Mouse (Mus musculus): ENCODE measurements around the gene Rab40c. TPM values are rescaled to one million over a fixed set of nuclear protein-coding genes. Genes with fewer than 3 reads are reported as not detected.

The Rab40c gene
- total and polyA plus RNA-seq, 2 experiments = 6.1 to 24.1 TPM

GRCm38 (mm10) chr17:25893975-25894617 lies 25.4 kb downstream of the Rab40c start:
- Histone ChIP-seq H3K36me3 (ENCODE audit: control insufficient read depth, insufficient read depth, low read length) (peaks cover 6% of the 10 kb centered on the region; the same call in 1 of the 2 replicates), H3K4me1 (ENCODE audit: control insufficient read depth, insufficient read depth, low read length) (no peaks in the 10 kb centered on the region; the same call in 1 of the 2 replicates), H3K27me3 (ENCODE audit: control insufficient read depth, insufficient read depth, low read length) (no peaks in the 10 kb centered on the region), H3K79me2 (ENCODE audit: control insufficient read depth, insufficient read depth, low read length) (peaks cover 10% of the 10 kb centered on the region; the same call in 1 of the 2 replicates), H3K4me3 (ENCODE audit: insufficient read depth, low read depth, low read length) (no peak overlapping the region), H3K27ac (replicated peaks; ENCODE audit: insufficient read depth, low read depth, low read length) (no peak overlapping the region), H3K9ac (ENCODE audit: low read depth, low read length) (no peak overlapping the region)
- WGBS = 42% methylated on average over 2 of the region's 2 CpGs
- TF ChIP-seq CTCF (IDR thresholded peaks at IDR 0.05; ENCODE audit: low read depth, low read length) (peak; percentile 99), POLR2A (IDR thresholded peaks at IDR 0.05; ENCODE audit: extremely low read depth, insufficient read depth, low read length) (no peak)
- DNase-seq (ENCODE audit: extremely low read depth, low read depth, low spot score) = peak; percentile 55

- Histone ChIP-seq H3K4me3 (ENCODE audit: insufficient read depth, low read depth, low read length) (no peak overlapping the region), H3K27ac (replicated peaks; ENCODE audit: insufficient read depth, low read depth, low read length) (no peak overlapping the region), H3K79me2 (ENCODE audit: control insufficient read depth, insufficient read depth, low read length) (peaks cover 6% of the 10 kb centered on the region; the same call in 1 of the 2 replicates), H3K9ac (ENCODE audit: low read depth, low read length) (no peak overlapping the region), H3K4me1 (ENCODE audit: control insufficient read depth, insufficient read depth, low read length) (peaks cover 9% of the 10 kb centered on the region), H3K27me3 (ENCODE audit: control insufficient read depth, insufficient read depth, low read length) (no peaks in the 10 kb centered on the region), H3K36me3 (ENCODE audit: control insufficient read depth, insufficient read depth, low read length) (peaks cover 12% of the 10 kb centered on the region; the same call in 1 of the 2 replicates)
- TF ChIP-seq POLR2A (IDR thresholded peaks at IDR 0.05; ENCODE audit: extremely low read depth, insufficient read depth, low read length) (no peak), CTCF (IDR thresholded peaks at IDR 0.05; ENCODE audit: low read depth, low read length) (no peak)
- WGBS = 94% methylated on average over 3 of the region's 3 CpGs
- no peak for DNase-seq (ENCODE audit: extremely low read depth, low read depth, low spot score)
These were observed 30.7 kb downstream of the Rab40c start for GRCm38 (mm10) chr17:25888837-25889236.

GRCm38 (mm10) chr17:25887467-25887866 lies 32.1 kb downstream of the Rab40c start:
- H3K79me2 ChIP-seq (ENCODE audit: control insufficient read depth, insufficient read depth, low read length) = peaks cover 5% of the 10 kb centered on the region; the same call in 1 of the 2 replicates
- DNase-seq (ENCODE audit: extremely low read depth, low read depth, low spot score) = no peak
- 69% methylated on average over 10 of the region's 10 CpGs for WGBS
- TF ChIP-seq POLR2A (IDR thresholded peaks at IDR 0.05; ENCODE audit: extremely low read depth, insufficient read depth, low read length) (no peak), CTCF (IDR thresholded peaks at IDR 0.05; ENCODE audit: low read depth, low read length) (no peak)
- no peak overlapping the region for H3K9ac ChIP-seq (ENCODE audit: low read depth, low read length)
- peaks cover 13% of the 10 kb centered on the region; the same call in 1 of the 2 replicates for H3K36me3 ChIP-seq (ENCODE audit: control insufficient read depth, insufficient read depth, low read length)
- no peak overlapping the region for H3K4me3 ChIP-seq (ENCODE audit: insufficient read depth, low read depth, low read length)
- H3K27ac ChIP-seq (replicated peaks; ENCODE audit: insufficient read depth, low read depth, low read length) = 0 out of 2 replicates have a peak overlapping the region, but pooled peaks have one; percentile 21
- peaks cover 9% of the 10 kb centered on the region for H3K4me1 ChIP-seq (ENCODE audit: control insufficient read depth, insufficient read depth, low read length)
- H3K27me3 ChIP-seq (ENCODE audit: control insufficient read depth, insufficient read depth, low read length) = no peaks in the 10 kb centered on the region

GRCm38 (mm10) chr17:25886806-25887205 lies 32.7 kb downstream of the Rab40c start:
- TF ChIP-seq POLR2A (IDR thresholded peaks at IDR 0.05; ENCODE audit: extremely low read depth, insufficient read depth, low read length) (no peak), CTCF (IDR thresholded peaks at IDR 0.05; ENCODE audit: low read depth, low read length) (no peak)
- Histone ChIP-seq H3K79me2 (ENCODE audit: control insufficient read depth, insufficient read depth, low read length) (peaks cover 5% of the 10 kb centered on the region; the same call in 1 of the 2 replicates), H3K27ac (replicated peaks; ENCODE audit: insufficient read depth, low read depth, low read length) (peak overlapping the region; percentile 94), H3K4me1 (ENCODE audit: control insufficient read depth, insufficient read depth, low read length) (peaks cover 9% of the 10 kb centered on the region), H3K27me3 (ENCODE audit: control insufficient read depth, insufficient read depth, low read length) (no peaks in the 10 kb centered on the region), H3K9ac (ENCODE audit: low read depth, low read length) (peak overlapping the region; percentile 41; the same call in 1 of the 2 replicates), H3K36me3 (ENCODE audit: control insufficient read depth, insufficient read depth, low read length) (peaks cover 13% of the 10 kb centered on the region; the same call in 1 of the 2 replicates), H3K4me3 (ENCODE audit: insufficient read depth, low read depth, low read length) (no peak overlapping the region)
- peak; percentile 93 for DNase-seq (ENCODE audit: extremely low read depth, low read depth, low spot score)

GRCm38 (mm10) chr17:25885636-25886035 lies 33.9 kb downstream of the Rab40c start:
- H3K36me3 ChIP-seq (ENCODE audit: control insufficient read depth, insufficient read depth, low read length) = peaks cover 13% of the 10 kb centered on the region; the same call in 1 of the 2 replicates

GRCm38 (mm10) chr17:25883824-25884223 lies 35.7 kb downstream of the Rab40c start:
- H3K4me3 ChIP-seq (ENCODE audit: insufficient read depth, low read depth, low read length) = no peak overlapping the region
- peaks cover 7% of the 10 kb centered on the region; the same call in 1 of the 2 replicates for H3K36me3 ChIP-seq (ENCODE audit: control insufficient read depth, insufficient read depth, low read length)
- TF ChIP-seq POLR2A (IDR thresholded peaks at IDR 0.05; ENCODE audit: extremely low read depth, insufficient read depth, low read length) = no peak
- peak; percentile 31; the same call in 1 of the 2 replicates for TF ChIP-seq CTCF (IDR thresholded peaks at IDR 0.05; ENCODE audit: low read depth, low read length)
- WGBS = 94% methylated on average over 3 of the region's 3 CpGs
- H3K27me3 ChIP-seq (ENCODE audit: control insufficient read depth, insufficient read depth, low read length) = no peaks in the 10 kb centered on the region
- H3K27ac ChIP-seq (replicated peaks; ENCODE audit: insufficient read depth, low read depth, low read length) = no peak overlapping the region
- DNase-seq (ENCODE audit: extremely low read depth, low read depth, low spot score) = no peak
- H3K4me1 ChIP-seq (ENCODE audit: control insufficient read depth, insufficient read depth, low read length) = peaks cover 25% of the 10 kb centered on the region
- H3K9ac ChIP-seq (ENCODE audit: low read depth, low read length) = no peak overlapping the region
- H3K79me2 ChIP-seq (ENCODE audit: control insufficient read depth, insufficient read depth, low read length) = 0 out of 2 replicates have a peak, but pooled peaks cover 2% of the 10 kb centered on the region

More at GRCm38 (mm10) chr17:25885636-25886035, 33.9 kb downstream of the Rab40c start:
- H3K79me2 ChIP-seq (ENCODE audit: control insufficient read depth, insufficient read depth, low read length) = peaks cover 2% of the 10 kb centered on the region; the same call in 1 of the 2 replicates
- H3K4me3 ChIP-seq (ENCODE audit: insufficient read depth, low read depth, low read length) = no peak overlapping the region
- DNase-seq (ENCODE audit: extremely low read depth, low read depth, low spot score) = no peak
- 69% methylated on average over 4 of the region's 4 CpGs for WGBS
- H3K27me3 ChIP-seq (ENCODE audit: control insufficient read depth, insufficient read depth, low read length) = no peaks in the 10 kb centered on the region
- H3K4me1 ChIP-seq (ENCODE audit: control insufficient read depth, insufficient read depth, low read length) = peaks cover 18% of the 10 kb centered on the region
- peak; percentile 54 for TF ChIP-seq CTCF (IDR thresholded peaks at IDR 0.05; ENCODE audit: low read depth, low read length)
- TF ChIP-seq POLR2A (IDR thresholded peaks at IDR 0.05; ENCODE audit: extremely low read depth, insufficient read depth, low read length) = no peak
- no peak overlapping the region for H3K9ac ChIP-seq (ENCODE audit: low read depth, low read length)
- H3K27ac ChIP-seq (replicated peaks; ENCODE audit: insufficient read depth, low read depth, low read length) = peak overlapping the region; percentile 94

Measured in liver, adult 2 months (tissue).